Mouse (Mus musculus) brown adipose tissue, adult 24 weeks (tissue): ENCODE data around the gene Gm3248. TPM values are rescaled to one million over a fixed set of nuclear protein-coding genes. Genes with fewer than 3 reads are reported as not detected.
A peak's percentile ranks its signal among the peaks of the same experiment; 100 is the strongest.
"Not testable (repeated sequence)": the region's sequence is repeated elsewhere in the genome, so short reads cannot be mapped to it uniquely, and the experiment has no call there.

Source experiments
- H3K27ac ChIP-seq: fragments of 200-500 bp; replicated peaks from 2 replicates; pipeline ENCODE4 v1.5.1; 2012; ENCODE audit warnings: low read depth, mild to moderate bottlenecking, low read length
- H3K4me1 ChIP-seq: fragments of 200-500 bp; 2 replicates; pipeline ENCODE4 v1.6.1; 2012; ENCODE audit warnings: low read length, mixed read lengths; ENCODE audit not compliant: control insufficient read depth, insufficient read depth, insufficient read length
- H3K4me3 ChIP-seq: fragments of 200-500 bp; 2 replicates; pipeline ENCODE4 v1.5.1; 2012; ENCODE audit warnings: low read depth, mild to moderate bottlenecking, low read length, moderate library complexity; ENCODE audit not compliant: insufficient read depth
- polyA plus RNA-seq: library from polyadenylated mRNA; stranded (reverse); fragments of >200 nt; gene quantifications from 2 replicates; pipeline ENCODE4 v1.2.4, GENCODE M21; 2012; ENCODE audit not compliant: missing spikeins, insufficient read depth, insufficient read length

Gene Gm3248
- not detected in 2 replicates for polyA plus RNA-seq

DNA sequence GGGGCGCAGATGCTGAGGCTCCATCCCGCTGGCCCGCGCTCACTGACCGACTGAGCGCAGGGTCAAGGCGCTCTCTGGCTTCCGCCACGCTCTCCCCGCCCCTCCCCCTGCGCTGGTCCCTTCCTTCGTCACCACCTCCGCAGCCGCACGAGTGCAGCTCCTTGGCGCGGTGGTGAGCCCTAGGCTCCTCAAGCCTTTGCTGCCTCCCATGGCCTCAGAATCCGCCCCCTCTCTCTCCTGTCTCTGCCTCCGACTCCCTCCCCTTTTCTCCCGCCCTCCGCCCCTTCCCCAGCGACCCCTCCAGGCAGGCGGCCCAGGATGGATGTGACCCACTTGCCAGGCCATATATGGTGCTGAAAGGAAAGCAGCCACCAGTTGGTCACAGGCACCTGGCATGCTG is at the start of gene Gm3248:
Gene Gm3248, minus strand, starts transcription at position 111 of the 400 bp plus-strand sequence.
- Histone ChIP-seq H3K27ac (peak within 1 kb of the TSS; percentile 93), H3K4me3 (peak within 1 kb of the TSS; percentile 75)
- H3K4me1 ChIP-seq, result not testable (repeated sequence)

DNA sequence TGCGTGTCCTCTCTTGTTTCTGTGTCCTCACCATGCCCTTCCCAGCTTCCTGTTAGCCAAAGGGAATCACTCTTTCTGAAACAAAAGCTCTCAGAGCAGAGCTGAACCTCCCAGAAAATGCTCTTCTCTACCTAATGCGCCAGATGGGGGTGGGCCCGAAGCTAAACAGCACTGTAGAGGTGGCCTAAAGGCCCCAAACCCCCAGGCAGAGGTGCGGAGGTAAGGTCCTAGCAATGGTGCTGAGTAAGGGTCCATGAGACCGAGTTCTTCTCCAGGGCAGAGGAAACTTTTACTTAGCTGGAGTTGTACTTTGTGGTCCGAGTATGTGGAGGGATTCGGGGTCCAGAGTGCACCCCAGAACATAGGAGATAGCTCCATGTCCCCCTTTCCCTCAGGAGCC is 25.6 kb upstream of the Gm3248 start:
- not testable (repeated sequence) for H3K27ac ChIP-seq, H3K4me3 ChIP-seq, H3K4me1 ChIP-seq

DNA sequence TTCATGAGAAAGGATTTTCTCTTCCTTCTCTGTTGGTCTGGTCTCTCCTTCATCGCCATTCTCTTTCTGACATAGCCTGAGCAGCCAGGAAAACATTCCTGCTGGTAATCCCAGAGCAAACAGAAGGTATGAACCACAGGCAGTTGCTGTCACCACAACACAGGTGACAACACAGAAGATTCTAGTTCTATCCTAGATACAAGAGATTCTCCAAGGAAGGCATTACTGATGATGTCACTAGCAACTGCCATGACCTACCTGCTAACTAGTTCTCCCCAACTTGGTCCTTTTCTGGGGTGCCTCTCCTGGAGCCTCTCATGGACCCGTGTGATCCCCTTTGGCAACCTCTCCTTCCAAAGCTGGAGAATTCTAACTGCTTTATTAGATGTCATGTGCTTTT is 17.5 kb upstream of the Gm3248 start, which contains the start of gene Gm3453:
Gene Gm3453, minus strand, starts transcription at position 101 of the 400 bp plus-strand sequence.
- not testable (repeated sequence) for H3K4me3 ChIP-seq, H3K4me1 ChIP-seq, H3K27ac ChIP-seq

GRCm38 (mm10) chr14:5962441-5962840 is 896 bp upstream of the Gm3248 start:
- not testable (repeated sequence) for H3K27ac ChIP-seq, H3K4me3 ChIP-seq, H3K4me1 ChIP-seq

GRCm38 (mm10) chr14:5961102-5961501 is 443 bp downstream of the Gm3248 start:
- Histone ChIP-seq H3K27ac (peak overlapping the region; percentile 93), H3K4me3 (peak overlapping the region; percentile 75)
- H3K4me1 ChIP-seq, result not testable (repeated sequence)

DNA sequence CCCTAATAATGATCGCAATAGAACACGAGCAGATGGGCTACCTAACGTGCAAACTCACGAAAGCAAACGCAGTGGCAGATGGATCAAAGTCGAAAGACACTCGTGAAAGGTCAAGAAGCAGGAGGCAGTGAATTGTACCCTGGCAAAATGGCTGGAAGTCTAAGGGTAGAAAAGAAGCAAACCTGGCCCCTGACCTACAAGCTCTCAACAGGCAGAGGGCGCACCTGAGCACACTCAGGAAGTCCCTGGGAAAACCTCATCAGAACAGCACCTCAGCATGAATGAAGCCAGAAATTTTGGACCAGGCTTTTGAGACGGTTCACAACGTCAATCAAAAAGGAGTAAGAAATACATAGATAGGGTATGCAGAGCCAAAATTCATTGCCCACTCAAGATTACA is 1.1 kb downstream of the Gm3248 start:
- H3K27ac ChIP-seq, H3K4me3 ChIP-seq, H3K4me1 ChIP-seq: not testable (repeated sequence)

GRCm38 (mm10) chr14:5923276-5923675 is 38.3 kb downstream of the Gm3248 start:
- H3K27ac ChIP-seq, H3K4me3 ChIP-seq, H3K4me1 ChIP-seq: not testable (repeated sequence)

- not testable (repeated sequence) for H3K4me3 ChIP-seq, H3K27ac ChIP-seq, H3K4me1 ChIP-seq
These were observed 43.1 kb downstream of the Gm3248 start for GRCm38 (mm10) chr14:5918330-5918942.

GRCm38 (mm10) chr14:5913701-5914100 is 47.8 kb downstream of the Gm3248 start:
- not testable (repeated sequence) for H3K27ac ChIP-seq, H3K4me3 ChIP-seq, H3K4me1 ChIP-seq

Other genes starting within 250 kb of the Gm3248 start
- gene Gm3373, start 220.2 kb downstream of the Gm3248 start, polyA plus RNA-seq, result not detected in 2 replicates
- gene Gm3383, start 153.8 kb downstream of the Gm3248 start, polyA plus RNA-seq, result not detected in 2 replicates
- gene Gm3424, start 131.4 kb downstream of the Gm3248 start, polyA plus RNA-seq, result not detected in 2 replicates
- gene Gm8237, start 81.4 kb downstream of the Gm3248 start, polyA plus RNA-seq, result not detected in 2 replicates
- not detected in 2 replicates for gene Gm3453, start 17.4 kb upstream of the Gm3248 start, polyA plus RNA-seq
- gene Gm6337, start 96.5 kb upstream of the Gm3248 start, polyA plus RNA-seq, result not detected in 2 replicates
- not detected in 2 replicates for gene Gm8206, start 132.2 kb upstream of the Gm3248 start, polyA plus RNA-seq
- not detected in 2 replicates for gene Gm3468, start 146.9 kb upstream of the Gm3248 start, polyA plus RNA-seq
- not detected in 2 replicates for gene Gm3476, start 164.1 kb upstream of the Gm3248 start, polyA plus RNA-seq